Mouse (Mus musculus) spleen, postnatal 14 days (tissue): ENCODE measurements around the gene Tmem145.

Experiments
- DNase-seq, 2 experiments: peaks; one replicate each; pipeline ENCODE4 v3.0.0; 2021 to 2022; ENCODE audit warnings: low spot score in 2 of 2

Gene Tmem145

DNA sequence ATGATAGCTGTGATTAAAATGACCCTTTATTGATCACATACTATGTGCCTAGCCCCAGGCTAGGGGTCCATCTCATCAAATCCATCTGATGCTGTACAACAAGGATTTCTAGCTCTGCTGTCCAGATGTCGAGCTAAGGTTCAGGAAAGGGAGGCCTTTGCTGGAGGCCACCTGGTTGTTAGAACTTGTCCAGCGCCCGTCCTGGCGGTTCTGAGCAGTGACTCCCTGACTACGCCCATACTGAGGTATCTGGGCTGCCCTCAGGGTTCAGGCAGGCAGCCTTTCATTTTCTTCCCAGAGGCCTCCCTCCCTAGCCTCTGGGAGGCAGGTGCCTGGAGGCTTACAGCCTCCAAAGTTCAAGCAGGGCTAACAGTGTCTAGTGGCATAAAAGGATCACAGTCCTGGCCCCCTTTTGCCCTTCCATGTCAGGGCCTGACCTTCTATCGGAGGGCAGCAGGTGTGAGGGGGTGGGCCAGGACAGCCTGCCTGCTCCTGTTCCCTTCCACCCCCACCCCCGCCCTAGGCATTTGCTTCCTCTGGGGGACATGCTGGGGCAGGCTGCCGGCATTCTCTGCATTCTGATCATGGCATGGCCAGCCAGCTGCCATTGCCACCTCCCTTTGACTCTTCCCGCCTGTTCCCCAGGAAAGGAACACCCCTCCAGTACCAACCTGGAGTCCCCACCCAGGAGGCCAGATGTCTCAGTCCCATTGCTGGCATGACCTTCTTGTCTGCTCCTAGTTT is 30.2 kb upstream of the Tmem145 start:
- no peak for DNase-seq

DNA sequence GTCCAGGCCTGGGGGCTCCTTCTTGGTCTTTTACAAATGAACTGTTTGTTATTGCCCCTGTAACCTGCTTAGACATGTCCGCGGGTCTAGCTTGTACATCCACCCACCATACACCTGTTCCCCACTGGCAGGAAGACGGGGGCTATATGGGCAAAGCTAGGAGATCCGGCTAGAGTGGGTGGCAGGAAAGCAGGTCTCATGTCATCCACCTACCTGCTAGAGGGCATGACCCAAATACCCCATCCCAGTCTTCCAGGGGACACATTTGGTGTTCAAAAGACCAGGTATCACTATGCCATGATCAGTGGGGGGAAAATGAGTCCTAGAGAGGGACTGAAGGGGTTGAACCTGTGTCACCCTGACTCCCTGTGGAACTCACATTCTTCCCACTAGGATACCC is 28.5 kb upstream of the Tmem145 start:
- no peak for DNase-seq

GRCm38 (mm10) chr7:25277998-25278340 is 27.9 kb upstream of the Tmem145 start:
- DNase-seq = no peak

GRCm38 (mm10) chr7:25278341-25279075 is 27.4 kb upstream of the Tmem145 start:
- peak; percentile 72 to 74 for DNase-seq

GRCm38 (mm10) chr7:25279076-25279860 is 26.6 kb upstream of the Tmem145 start:
- DNase-seq = peak; percentile 70 to 77

DNA sequence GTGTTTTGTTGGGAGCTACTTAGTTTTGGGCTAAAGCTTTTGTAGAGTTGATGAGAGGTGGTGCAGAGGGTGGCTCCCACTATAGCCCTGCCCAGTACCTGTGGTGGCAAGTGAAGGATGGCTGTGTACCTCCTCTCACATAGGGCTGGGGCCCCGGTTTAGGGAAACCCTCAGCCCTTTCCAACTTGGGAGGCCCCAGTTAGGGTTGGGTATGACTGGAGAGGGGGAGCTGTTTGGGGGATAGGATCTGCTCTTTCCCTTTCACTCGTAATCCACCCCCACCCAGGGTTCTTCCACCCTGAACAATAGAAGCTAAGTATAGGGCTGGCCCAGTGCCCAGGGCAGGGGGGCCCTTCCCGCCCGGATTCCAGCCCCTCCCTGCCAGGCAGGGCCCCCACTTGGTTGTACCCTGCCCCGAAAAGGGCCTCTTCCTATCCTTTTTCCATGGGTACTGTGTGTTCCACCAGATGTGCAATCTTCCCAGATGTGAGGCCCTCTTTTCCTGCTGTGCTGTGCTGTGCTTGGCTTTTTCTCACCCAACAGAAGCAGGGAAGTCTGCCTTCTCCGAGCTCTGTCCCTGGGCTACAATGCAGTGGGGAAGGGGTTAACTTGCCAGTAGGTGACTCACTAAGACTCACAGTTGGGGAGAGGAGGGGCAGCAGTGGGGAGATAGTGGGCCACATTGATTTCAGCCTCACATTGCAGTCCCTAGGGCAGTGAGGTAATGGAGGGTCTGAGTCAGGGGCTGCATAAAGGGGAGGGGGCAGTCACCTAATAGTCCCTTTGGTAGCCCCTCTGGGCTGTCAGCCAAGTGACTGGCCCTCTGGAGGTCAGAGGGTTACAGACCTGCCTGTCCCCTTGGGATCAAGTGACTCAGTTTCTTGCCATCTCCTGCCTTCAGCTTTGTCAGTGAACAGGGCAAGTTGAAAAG is 25.8 kb upstream of the Tmem145 start:
- DNase-seq = no peak

- no peak for DNase-seq
Measured at GRCm38 (mm10) chr7:25281166-25281733, 24.7 kb upstream of the Tmem145 start.

- DNase-seq = peak; percentile 96 to 98
Measured at GRCm38 (mm10) chr7:25281734-25282601, 23.9 kb upstream of the Tmem145 start.

- peak in 1 of 2 experiments; percentile 39 for DNase-seq
Measured at GRCm38 (mm10) chr7:25282731-25283211, 23.1 kb upstream of the Tmem145 start.

DNA sequence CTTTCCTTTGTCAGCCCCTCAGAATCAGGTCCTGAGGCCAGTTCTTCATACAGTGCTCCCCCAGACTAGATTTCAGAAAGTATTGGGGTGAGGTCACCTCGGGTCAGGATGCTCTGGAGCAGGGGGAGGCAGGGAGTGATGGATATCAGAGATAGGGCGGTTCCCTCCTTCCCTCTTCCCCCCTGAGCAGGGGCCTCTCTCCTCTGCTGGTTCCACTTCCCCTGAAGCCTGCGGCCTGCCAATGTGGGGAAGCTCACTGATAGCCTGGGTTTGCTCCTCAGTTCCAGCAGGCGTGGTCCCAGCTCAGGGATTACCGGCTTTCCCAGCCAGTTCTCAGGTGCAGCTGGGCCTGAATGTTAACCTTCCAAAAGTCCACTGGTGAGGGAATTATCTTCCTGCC is 22.3 kb upstream of the Tmem145 start:
- no peak for DNase-seq

- no peak for DNase-seq
Measured at GRCm38 (mm10) chr7:25284171-25284570, 21.7 kb upstream of the Tmem145 start.

DNA sequence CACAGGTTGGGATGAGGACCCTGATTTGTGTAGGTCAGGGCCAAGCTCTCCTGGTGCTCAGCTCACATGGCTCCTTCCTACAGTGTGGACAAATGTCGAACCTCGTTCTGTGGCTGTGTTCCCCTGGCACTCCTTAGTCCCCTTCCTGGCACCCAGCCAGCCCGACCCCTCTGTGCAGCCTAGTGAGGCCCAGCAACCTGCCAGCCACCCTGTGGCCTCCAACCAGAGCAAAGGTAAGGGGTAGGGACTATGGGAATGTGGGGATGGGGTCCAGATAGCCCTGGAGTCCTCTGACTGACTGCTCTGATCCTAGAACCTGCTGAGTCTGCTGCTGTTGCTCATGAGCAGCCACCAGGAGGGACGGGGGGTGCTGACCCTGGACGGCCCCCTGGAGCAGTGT is 21.1 kb upstream of the Tmem145 start:
- DNase-seq = no peak

DNA sequence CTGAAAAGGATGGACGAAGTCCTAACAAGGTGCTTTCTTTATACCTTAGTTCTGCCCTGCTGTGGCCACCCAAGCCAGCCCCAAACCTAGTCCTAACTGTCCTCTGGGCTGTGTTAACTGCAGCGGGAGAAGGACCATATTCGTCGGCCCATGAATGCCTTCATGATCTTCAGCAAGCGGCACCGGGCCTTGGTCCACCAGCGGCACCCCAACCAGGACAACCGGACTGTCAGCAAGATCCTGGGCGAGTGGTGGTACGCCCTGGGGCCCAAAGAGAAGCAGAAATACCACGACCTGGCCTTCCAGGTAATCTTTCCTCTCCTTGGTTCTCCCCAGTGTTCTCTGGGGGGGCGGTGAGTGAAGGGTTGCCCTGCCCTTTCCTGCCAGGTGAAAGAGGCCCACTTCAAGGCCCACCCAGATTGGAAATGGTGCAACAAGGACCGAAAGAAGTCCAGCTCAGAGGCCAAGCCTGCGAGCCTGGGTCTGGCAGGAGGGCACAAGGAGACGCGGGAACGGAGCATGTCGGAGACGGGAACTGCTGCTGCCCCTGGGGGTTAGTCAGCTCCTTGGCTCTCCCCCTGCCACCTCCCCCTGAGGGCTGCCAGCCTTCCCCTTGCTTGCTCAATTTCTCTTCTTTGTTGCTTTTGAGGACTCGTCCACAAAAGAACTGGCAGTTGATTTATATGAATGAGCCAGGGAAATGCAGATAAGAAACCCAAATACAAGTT is 20.2 kb upstream of the Tmem145 start:
- no peak for DNase-seq

DNA sequence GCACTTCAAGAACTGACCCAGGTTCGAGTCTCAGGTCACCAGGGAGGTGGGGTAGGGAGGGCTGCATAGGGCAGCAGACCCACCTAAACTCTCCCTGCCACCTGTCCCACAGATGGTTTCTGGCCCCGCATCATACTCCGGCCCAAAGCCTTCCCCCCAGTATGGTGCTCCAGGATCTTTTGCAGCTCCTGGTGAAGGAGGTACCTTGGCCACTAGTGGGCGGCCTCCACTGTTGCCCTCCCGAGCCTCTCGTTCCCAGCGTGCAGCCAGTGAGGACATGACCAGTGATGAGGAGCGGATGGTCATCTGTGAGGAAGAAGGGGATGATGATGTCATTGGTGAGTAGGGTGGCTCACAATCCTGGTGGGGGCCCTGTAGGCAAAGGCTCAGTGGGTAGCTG is 18.9 kb upstream of the Tmem145 start:
- no peak for DNase-seq

DNA sequence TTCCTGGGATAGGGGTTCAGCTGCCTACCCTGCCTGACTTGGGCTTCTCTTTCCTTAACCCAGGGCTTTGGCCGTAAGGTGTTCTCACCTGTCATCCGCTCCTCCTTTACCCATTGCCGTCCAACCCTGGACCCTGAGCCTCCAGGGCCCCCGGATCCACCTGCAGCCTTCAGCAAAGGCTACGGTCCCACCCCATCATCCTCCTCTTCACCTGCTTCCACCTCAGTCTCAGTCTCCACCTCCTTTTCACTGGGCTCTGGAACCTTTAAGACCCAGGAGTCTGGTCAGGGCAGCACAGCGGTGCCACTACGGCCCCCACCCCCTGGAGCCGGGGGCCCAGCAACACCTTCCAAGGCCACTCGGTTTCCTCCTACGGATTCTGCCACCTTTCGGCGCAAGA is 17.9 kb upstream of the Tmem145 start:
- DNase-seq = no peak

DNA sequence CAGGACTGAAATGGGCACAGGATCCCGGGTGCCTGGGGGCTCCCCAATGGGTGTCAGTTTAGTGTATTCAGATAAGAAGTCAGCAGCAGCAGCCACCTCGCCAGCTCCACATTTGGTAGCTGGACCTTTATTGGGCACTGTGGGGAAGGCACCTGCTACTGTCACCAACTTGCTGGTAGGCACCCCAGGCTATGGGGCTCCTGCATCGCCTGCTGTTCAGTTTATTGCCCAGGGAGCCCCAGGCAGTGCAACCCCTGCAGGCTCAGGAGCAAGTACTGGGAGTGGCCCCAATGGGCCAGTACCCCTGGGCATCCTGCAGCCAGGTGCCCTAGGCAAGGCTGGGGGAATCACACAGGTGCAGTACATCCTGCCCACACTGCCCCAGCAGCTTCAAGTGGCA is 17.2 kb upstream of the Tmem145 start:
- DNase-seq = no peak

DNA sequence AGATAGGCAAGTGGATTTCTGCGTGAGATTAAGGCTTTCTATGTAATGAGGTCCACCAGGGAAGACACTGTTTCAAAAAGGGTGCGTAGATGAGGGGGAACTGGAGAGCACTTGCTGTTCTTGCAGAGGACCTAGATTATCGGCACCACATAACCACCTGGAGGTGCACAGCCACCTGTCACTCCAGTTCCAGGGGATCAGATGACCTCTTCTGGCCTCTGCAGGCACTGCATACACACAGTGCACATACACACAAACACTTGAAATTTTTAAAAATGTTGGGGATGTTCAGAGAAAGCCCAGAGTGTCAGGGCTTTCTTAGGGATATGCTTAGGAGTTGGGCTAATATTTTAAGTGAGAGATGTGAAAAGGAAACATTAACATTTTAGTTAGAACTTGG is 16.0 kb upstream of the Tmem145 start:
- no peak for DNase-seq

GRCm38 (mm10) chr7:25290463-25290862 is 15.4 kb upstream of the Tmem145 start:
- DNase-seq = no peak

- DNase-seq = peak in 1 of 2 experiments; percentile 28
Measured at GRCm38 (mm10) chr7:25290911-25291310, 15.0 kb upstream of the Tmem145 start.
